Mouse (Mus musculus): Measurements from ENCODE around the gene Cend1. TPM values are rescaled to one million over a fixed set of nuclear protein-coding genes. Genes with fewer than 3 reads are reported as not detected.
A peak's percentile ranks its signal among the peaks of the same experiment; 100 is the strongest.

Gene Cend1
- polyA plus RNA-seq, 1 experiment from 2014 or later, result 111 TPM

- Histone ChIP-seq H3K9me3 (no peaks in the 10 kb centered on the region), H3K27ac (peak overlapping the region; percentile 87; the same call in 1 of the 2 replicates), H3K9ac (peak overlapping the region; percentile 80; the same call in 1 of the 2 replicates), H3K4me2 (peak overlapping the region; percentile 92; the same call in 1 of the 2 replicates), H3K4me1 (peaks cover 49% of the 10 kb centered on the region), H3K36me3 (replicated peaks) (0 out of 2 replicates have a peak, but pooled peaks cover 2% of the 10 kb centered on the region), H3K27me3 (replicated peaks) (no peaks in the 10 kb centered on the region), H3K4me3 (peak overlapping the region; percentile 74; the same call in 1 of the 2 replicates)
- ATAC-seq (replicated peaks), result no peak
- 90% methylated on average over 12 of the region's 12 CpGs for WGBS
Measured at GRCm38 (mm10) chr7:141438201-141438968, 9.1 kb upstream of the Cend1 start.

GRCm38 (mm10) chr7:141437178-141438120 lies 8.2 kb upstream of the Cend1 start, which contains the start of gene Slc25a22:
Gene Slc25a22, minus strand, starts transcription at chr7:141437892.
- WGBS, result 5% methylated on average over 53 of the region's 53 CpGs

GRCm38 (mm10) chr7:141436523-141436892 lies 7.2 kb upstream of the Cend1 start:
- 38% methylated on average over 2 of the region's 2 CpGs for WGBS
- H3K4me1 ChIP-seq, result peaks cover 50% of the 10 kb centered on the region

More at GRCm38 (mm10) chr7:141437178-141438120, 8.2 kb upstream of the Cend1 start, which contains the start of gene Slc25a22:
- H3K27me3 ChIP-seq (replicated peaks), result no peaks in the 10 kb centered on the region
- H3K4me3 ChIP-seq, result peak within 1 kb of the TSS; percentile 74
- H3K27ac ChIP-seq, result peak within 1 kb of the TSS; percentile 87
- peak within 1 kb of the TSS; percentile 92 for H3K4me2 ChIP-seq
- peak; percentile 76 for ATAC-seq (replicated peaks)
- H3K36me3 ChIP-seq (replicated peaks), result peaks cover 5% of the 10 kb centered on the region; the same call in 1 of the 2 replicates
- H3K4me1 ChIP-seq, result peaks cover 50% of the 10 kb centered on the region
- no peaks in the 10 kb centered on the region for H3K9me3 ChIP-seq
- peak within 1 kb of the TSS; percentile 80 for H3K9ac ChIP-seq

GRCm38 (mm10) chr7:141435856-141436522 lies 6.7 kb upstream of the Cend1 start:
- Histone ChIP-seq H3K4me2 (peak overlapping the region; percentile 92), H3K9me3 (no peaks in the 10 kb centered on the region), H3K36me3 (replicated peaks) (peaks cover 13% of the 10 kb centered on the region), H3K4me1 (peaks cover 50% of the 10 kb centered on the region), H3K27me3 (replicated peaks) (no peaks in the 10 kb centered on the region), H3K9ac (no peak overlapping the region), H3K4me3 (no peak overlapping the region; the same call in none of the 2 replicates), H3K27ac (peak overlapping the region; percentile 84; the same call in 1 of the 2 replicates)
- no peak for ATAC-seq (replicated peaks)
- 74% methylated on average over 9 of the region's 9 CpGs for WGBS

More at GRCm38 (mm10) chr7:141436523-141436892, 7.2 kb upstream of the Cend1 start:
- Histone ChIP-seq H3K9me3 (no peaks in the 10 kb centered on the region), H3K27me3 (replicated peaks) (no peaks in the 10 kb centered on the region), H3K27ac (peak overlapping the region; percentile 87), H3K4me2 (peak overlapping the region; percentile 92), H3K9ac (peak overlapping the region; percentile 80; the same call in 1 of the 2 replicates), H3K36me3 (replicated peaks) (peaks cover 8% of the 10 kb centered on the region), H3K4me3 (peak overlapping the region; percentile 74)
- ATAC-seq (replicated peaks), result no peak

- Histone ChIP-seq H3K4me3 (peak overlapping the region; percentile 70), H3K9me3 (no peaks in the 10 kb centered on the region), H3K27me3 (replicated peaks) (no peaks in the 10 kb centered on the region), H3K9ac (peak overlapping the region; percentile 72), H3K27ac (peak overlapping the region; percentile 84), H3K36me3 (replicated peaks) (peaks cover 15% of the 10 kb centered on the region), H3K4me1 (peaks cover 52% of the 10 kb centered on the region), H3K4me2 (peak overlapping the region; percentile 92)
- 4% methylated on average over 16 of the region's 17 CpGs for WGBS
- no peak for ATAC-seq (replicated peaks)
Measured at GRCm38 (mm10) chr7:141435129-141435855, 6.0 kb upstream of the Cend1 start.

- peaks cover 60% of the 10 kb centered on the region for H3K4me1 ChIP-seq
- H3K4me3 ChIP-seq, result peak overlapping the region; percentile 70
- H3K27me3 ChIP-seq (replicated peaks), result no peaks in the 10 kb centered on the region
- peaks cover 15% of the 10 kb centered on the region for H3K36me3 ChIP-seq (replicated peaks)
- H3K9me3 ChIP-seq, result no peaks in the 10 kb centered on the region
- H3K9ac ChIP-seq, result peak overlapping the region; percentile 72
- H3K27ac ChIP-seq, result peak overlapping the region; percentile 84
- peak; percentile 12; the same call in 1 of the 2 replicates for ATAC-seq (replicated peaks)
- WGBS, result 11% methylated on average over 8 of the region's 8 CpGs
- peak overlapping the region; percentile 92 for H3K4me2 ChIP-seq
Measured at GRCm38 (mm10) chr7:141434464-141434863, 5.2 kb upstream of the Cend1 start.

- WGBS, result 70% methylated on average over 15 of the region's 15 CpGs
- peaks cover 67% of the 10 kb centered on the region for H3K4me1 ChIP-seq
Measured at GRCm38 (mm10) chr7:141433517-141434400, 4.5 kb upstream of the Cend1 start.

GRCm38 (mm10) chr7:141432741-141433516 lies 3.6 kb upstream of the Cend1 start:
- no peak overlapping the region for H3K27ac ChIP-seq
- WGBS, result 80% methylated on average over 6 of the region's 6 CpGs
- H3K9ac ChIP-seq, result peak overlapping the region; percentile 72; the same call in 1 of the 2 replicates

More at GRCm38 (mm10) chr7:141433517-141434400, 4.5 kb upstream of the Cend1 start:
- ATAC-seq (replicated peaks), result no peak
- Histone ChIP-seq H3K36me3 (replicated peaks) (peaks cover 15% of the 10 kb centered on the region), H3K27me3 (replicated peaks) (no peaks in the 10 kb centered on the region), H3K4me2 (peak overlapping the region; percentile 92), H3K4me3 (peak overlapping the region; percentile 70), H3K9me3 (no peaks in the 10 kb centered on the region), H3K9ac (peak overlapping the region; percentile 72), H3K27ac (peak overlapping the region; percentile 84)

GRCm38 (mm10) chr7:141432186-141432611 lies 2.9 kb upstream of the Cend1 start:
- H3K4me1 ChIP-seq, result peaks cover 69% of the 10 kb centered on the region
- ATAC-seq (replicated peaks), result no peak

More at GRCm38 (mm10) chr7:141432741-141433516, 3.6 kb upstream of the Cend1 start:
- Histone ChIP-seq H3K4me1 (peaks cover 71% of the 10 kb centered on the region), H3K27me3 (replicated peaks) (no peaks in the 10 kb centered on the region), H3K4me2 (peak overlapping the region; percentile 92), H3K4me3 (peak overlapping the region; percentile 70; the same call in 1 of the 2 replicates), H3K9me3 (no peaks in the 10 kb centered on the region), H3K36me3 (replicated peaks) (peaks cover 15% of the 10 kb centered on the region)
- ATAC-seq (replicated peaks), result no peak

More at GRCm38 (mm10) chr7:141432186-141432611, 2.9 kb upstream of the Cend1 start:
- no peak overlapping the region for H3K27ac ChIP-seq
- peaks cover 15% of the 10 kb centered on the region for H3K36me3 ChIP-seq (replicated peaks)
- no peak overlapping the region for H3K4me2 ChIP-seq
- no peak overlapping the region for H3K4me3 ChIP-seq
- 89% methylated on average over 8 of the region's 8 CpGs for WGBS
- H3K9me3 ChIP-seq, result no peaks in the 10 kb centered on the region
- H3K27me3 ChIP-seq (replicated peaks), result no peaks in the 10 kb centered on the region
- no peak overlapping the region for H3K9ac ChIP-seq
